Mouse (Mus musculus) midbrain, embryonic 13.5 days (tissue): ENCODE results near the gene Fgf12. TPM values are rescaled to one million over a fixed set of nuclear protein-coding genes. Genes with fewer than 3 reads are reported as not detected.

Experiments
- ATAC-seq: fragments of 200-750 bp; cut with Nextera tagmentation; 2 replicates; pipeline ENCODE4 v1.8.0; 2017; ENCODE audit warnings: mild to moderate bottlenecking, moderate TSS enrichment, moderate library complexity
- H3K27ac ChIP-seq: fragments of 300-500 bp; sonication (generic); 2 replicates; pipeline ENCODE4 v1.5.1; 2015; ENCODE audit warnings: inconsistent platforms, mild to moderate bottlenecking, moderate library complexity
- H3K27me3 ChIP-seq: fragments of 300-500 bp; sonication (generic); 2 replicates; pipeline ENCODE4 v1.6.1; 2015; ENCODE audit warnings: mild to moderate bottlenecking, inconsistent platforms
- H3K36me3 ChIP-seq: fragments of 300-500 bp; sonication (generic); 2 replicates; pipeline ENCODE4 v1.6.1; 2015; ENCODE audit warnings: mild to moderate bottlenecking, inconsistent platforms
- H3K4me1 ChIP-seq: fragments of 300-500 bp; sonication (generic); replicated peaks from 2 replicates; pipeline ENCODE4 v1.6.1; 2015; ENCODE audit warnings: inconsistent platforms
- H3K4me2 ChIP-seq: fragments of 300-500 bp; sonication (generic); replicated peaks from 2 replicates; pipeline ENCODE4 v1.6.1; 2015; ENCODE audit warnings: moderate library complexity, mild to moderate bottlenecking, inconsistent platforms
- H3K4me3 ChIP-seq: fragments of 300-500 bp; sonication (generic); replicated peaks from 2 replicates; pipeline ENCODE4 v1.5.1; 2015; ENCODE audit warnings: mild to moderate bottlenecking, inconsistent platforms
- H3K9ac ChIP-seq: fragments of 300-500 bp; sonication (generic); replicated peaks from 2 replicates; pipeline ENCODE4 v1.6.1; 2015; ENCODE audit warnings: mild to moderate bottlenecking, inconsistent platforms
- H3K9me3 ChIP-seq: fragments of 300-500 bp; sonication (generic); 2 replicates; pipeline ENCODE4 v1.6.1; 2016; ENCODE audit warnings: mild to moderate bottlenecking, inconsistent platforms
- WGBS: fragments of 180-500 bp; shearing (Covaris S2); methylation state at CpG from one replicate; pipeline ENCODE4 v1.1.7; 2015; 5-methylcytosine and 5-hydroxymethylcytosine counted together
- polyA plus RNA-seq: library from polyadenylated mRNA; unstranded; fragments of >200 nt; fragmentation: Nextera tagmentation; extraction: Ambion mirVana; gene quantifications from 2 replicates; pipeline ENCODE4 v1.2.1, GENCODE M21; 2015

Gene Fgf12
- 13.9 and 16.8 TPM in 2 replicates for polyA plus RNA-seq

GRCm38 (mm10) chr16:28752638-28753118 lies at the start of gene Fgf12:
TSS of gene Fgf12 (minus strand) at chr16:28753068.
- Histone ChIP-seq H3K36me3 (no peaks in the 10 kb centered on the region), H3K4me3 (peak within 1 kb of the TSS; percentile 58), H3K9ac (peak within 1 kb of the TSS; percentile 67), H3K9me3 (no peaks in the 10 kb centered on the region), H3K4me2 (peak within 1 kb of the TSS; percentile 90), H3K27me3 (no peaks in the 10 kb centered on the region), H3K4me1 (peaks cover 7% of the 10 kb centered on the region; the same call in 1 of the 2 replicates), H3K27ac (peak within 1 kb of the TSS; percentile 71)
- under 1% methylated on average over 16 of the region's 16 CpGs for WGBS
- ATAC-seq: peak; percentile 78

GRCm38 (mm10) chr16:28793115-28793514 lies 40.2 kb upstream of the Fgf12 start:
- no peaks in the 10 kb centered on the region for H3K4me1 ChIP-seq
- H3K4me2 ChIP-seq: no peak overlapping the region
- no peaks in the 10 kb centered on the region for H3K36me3 ChIP-seq
- no peak overlapping the region for H3K27ac ChIP-seq
- H3K4me3 ChIP-seq: no peak overlapping the region
- H3K9me3 ChIP-seq: no peaks in the 10 kb centered on the region; the same call in 1 of the 2 replicates
- ATAC-seq: 0 out of 2 replicates have a peak, but pooled peaks have one; percentile 58
- H3K9ac ChIP-seq: no peak overlapping the region
- WGBS: 5% methylated on average over 4 of the region's 4 CpGs
- H3K27me3 ChIP-seq: no peaks in the 10 kb centered on the region

GRCm38 (mm10) chr16:28770276-28770675 lies 17.4 kb upstream of the Fgf12 start:
- Histone ChIP-seq H3K36me3 (no peaks in the 10 kb centered on the region), H3K4me1 (no peaks in the 10 kb centered on the region), H3K27me3 (no peaks in the 10 kb centered on the region), H3K9ac (no peak overlapping the region), H3K4me2 (no peak overlapping the region), H3K4me3 (no peak overlapping the region), H3K9me3 (no peaks in the 10 kb centered on the region), H3K27ac (no peak overlapping the region)
- WGBS: 95% methylated on average over 2 of the region's 2 CpGs
- ATAC-seq: no peak

DNA sequence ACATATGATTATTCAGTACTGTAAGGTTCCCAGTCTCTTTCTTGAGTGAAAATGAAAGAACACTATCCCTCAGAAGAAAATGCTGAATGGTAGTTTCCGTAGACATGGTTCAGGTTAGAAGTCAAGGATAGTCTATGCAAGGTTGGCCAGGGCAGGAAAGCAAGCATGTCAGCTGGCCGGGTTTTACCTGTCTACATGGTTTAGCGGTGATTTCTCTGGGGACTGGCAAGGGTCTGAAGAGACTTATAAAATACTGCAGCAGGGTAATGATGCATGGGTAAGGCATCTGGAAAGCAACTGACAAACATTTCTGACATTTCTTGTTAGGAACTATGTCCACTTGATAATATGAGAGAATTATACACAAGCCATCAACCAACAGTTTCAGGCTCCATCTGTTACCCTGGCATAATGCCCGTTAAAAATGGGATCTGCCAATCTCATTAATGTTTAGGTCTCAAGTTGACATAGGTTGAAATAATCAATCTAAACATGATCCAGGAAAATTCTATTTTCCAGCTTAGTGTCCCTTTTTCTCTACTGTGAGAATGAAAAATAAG lies 8.6 kb upstream of the Fgf12 start:
- no peaks in the 10 kb centered on the region for H3K36me3 ChIP-seq
- no peaks in the 10 kb centered on the region for H3K27me3 ChIP-seq
- H3K4me3 ChIP-seq: no peak overlapping the region
- no peak overlapping the region for H3K9ac ChIP-seq
- no peaks in the 10 kb centered on the region for H3K4me1 ChIP-seq
- H3K4me2 ChIP-seq: no peak overlapping the region
- WGBS: 84% methylated on average over 4 of the region's 4 CpGs
- no peaks in the 10 kb centered on the region for H3K9me3 ChIP-seq
- no peak for ATAC-seq
- no peak overlapping the region for H3K27ac ChIP-seq

- peak overlapping the region; percentile 71 for H3K27ac ChIP-seq
- H3K9me3 ChIP-seq: no peaks in the 10 kb centered on the region
- peak overlapping the region; percentile 90 for H3K4me2 ChIP-seq
- ATAC-seq: peak; percentile 98
- peak overlapping the region; percentile 58 for H3K4me3 ChIP-seq
- H3K9ac ChIP-seq: peak overlapping the region; percentile 67
- no peaks in the 10 kb centered on the region for H3K27me3 ChIP-seq
- H3K36me3 ChIP-seq: no peaks in the 10 kb centered on the region
- H3K4me1 ChIP-seq: peaks cover 7% of the 10 kb centered on the region; the same call in 1 of the 2 replicates
- WGBS: under 1% methylated on average over 33 of the region's 33 CpGs
Observed at GRCm38 (mm10) chr16:28753124-28753917, 453 bp upstream of the Fgf12 start.

DNA sequence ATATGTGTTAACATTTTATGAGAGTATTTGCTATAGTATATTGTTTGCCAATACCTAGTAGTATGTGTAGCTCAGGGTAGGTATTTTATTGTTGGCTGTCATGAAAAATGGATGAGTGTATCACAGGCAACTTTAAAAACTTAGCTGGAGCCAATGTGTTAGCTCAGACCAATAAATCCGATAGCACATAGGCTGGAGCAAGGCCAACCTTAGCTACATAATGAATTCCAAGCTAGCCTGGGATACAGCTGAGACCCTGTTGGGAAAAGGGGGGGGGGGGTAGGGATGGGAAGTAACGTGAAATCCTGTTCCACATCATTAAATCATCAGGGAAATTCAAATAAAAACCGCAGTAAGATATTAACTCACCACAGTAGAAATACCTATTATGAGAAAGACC lies 18.4 kb downstream of the Fgf12 start:
- no peaks in the 10 kb centered on the region for H3K36me3 ChIP-seq
- H3K9me3 ChIP-seq: no peaks in the 10 kb centered on the region
- no peak overlapping the region for H3K4me2 ChIP-seq
- H3K4me3 ChIP-seq: no peak overlapping the region
- H3K27ac ChIP-seq: no peak overlapping the region
- H3K27me3 ChIP-seq: no peaks in the 10 kb centered on the region
- WGBS: 84% methylated on average over 3 of the region's 3 CpGs
- no peaks in the 10 kb centered on the region for H3K4me1 ChIP-seq
- ATAC-seq: no peak
- no peak overlapping the region for H3K9ac ChIP-seq

- no peak overlapping the region for H3K4me3 ChIP-seq
- no peaks in the 10 kb centered on the region for H3K36me3 ChIP-seq
- no peaks in the 10 kb centered on the region for H3K9me3 ChIP-seq
- no peak for ATAC-seq
- no peak overlapping the region for H3K4me2 ChIP-seq
- H3K27me3 ChIP-seq: no peaks in the 10 kb centered on the region
- 95% methylated on average over 6 of the region's 6 CpGs for WGBS
- no peak overlapping the region for H3K27ac ChIP-seq
- no peaks in the 10 kb centered on the region for H3K4me1 ChIP-seq
- no peak overlapping the region for H3K9ac ChIP-seq
Observed at GRCm38 (mm10) chr16:28726792-28727191, 26.1 kb downstream of the Fgf12 start.

DNA sequence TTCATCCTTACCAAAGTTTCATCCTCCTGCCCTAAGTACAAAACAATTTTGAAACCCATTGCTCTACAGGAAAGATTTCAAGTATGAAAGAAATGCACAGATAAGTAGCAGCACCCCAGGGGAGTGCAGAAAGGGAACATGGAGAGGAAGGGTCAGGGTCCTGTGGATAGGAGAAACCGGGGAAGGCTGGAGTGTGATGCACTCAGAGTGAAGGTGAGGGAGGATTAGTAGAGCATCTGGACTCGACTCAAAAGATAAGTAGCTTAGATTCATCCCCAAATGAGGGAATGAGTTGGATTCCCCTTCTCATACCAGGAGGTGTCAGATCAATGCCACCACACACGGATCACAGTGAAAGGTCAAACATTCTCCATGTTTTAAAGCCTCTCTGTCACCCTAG lies 46.2 kb downstream of the Fgf12 start:
- Histone ChIP-seq H3K27ac (no peak overlapping the region), H3K27me3 (no peaks in the 10 kb centered on the region), H3K9ac (no peak overlapping the region), H3K4me1 (no peaks in the 10 kb centered on the region), H3K4me3 (no peak overlapping the region), H3K36me3 (no peaks in the 10 kb centered on the region), H3K9me3 (no peaks in the 10 kb centered on the region), H3K4me2 (no peak overlapping the region)
- 54% methylated on average over 3 of the region's 3 CpGs for WGBS
- no peak for ATAC-seq

- no peaks in the 10 kb centered on the region for H3K4me1 ChIP-seq
- H3K4me2 ChIP-seq: no peak overlapping the region
- no peaks in the 10 kb centered on the region for H3K9me3 ChIP-seq
- H3K9ac ChIP-seq: no peak overlapping the region
- 63% methylated on average over 4 of the region's 4 CpGs for WGBS
- H3K27ac ChIP-seq: no peak overlapping the region
- no peak for ATAC-seq
- H3K27me3 ChIP-seq: no peaks in the 10 kb centered on the region
- H3K36me3 ChIP-seq: no peaks in the 10 kb centered on the region
- no peak overlapping the region for H3K4me3 ChIP-seq
Observed at GRCm38 (mm10) chr16:28700346-28700745, 52.5 kb downstream of the Fgf12 start.

DNA sequence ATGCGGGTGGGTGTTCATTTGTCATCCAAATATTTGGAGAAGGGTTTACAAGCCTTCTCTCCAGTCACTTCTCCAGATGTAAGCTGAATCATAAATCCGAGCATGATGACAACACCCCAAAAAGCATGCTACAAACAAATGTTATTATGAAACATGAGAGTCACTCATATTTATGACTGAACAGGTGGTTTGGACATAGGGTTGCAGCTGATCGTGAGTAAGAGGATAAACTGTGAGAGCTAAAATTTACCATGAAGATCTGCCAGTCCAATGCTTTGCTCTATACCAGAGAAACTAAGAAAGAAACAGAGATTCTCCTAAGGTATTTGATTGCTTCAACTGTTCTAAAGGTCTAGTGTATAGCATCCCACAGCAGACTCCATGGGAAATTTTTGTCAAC lies 56.0 kb downstream of the Fgf12 start:
- WGBS: 89% methylated on average over 3 of the region's 3 CpGs
- H3K4me1 ChIP-seq: no peaks in the 10 kb centered on the region
- no peak for ATAC-seq
- H3K27ac ChIP-seq: no peak overlapping the region
- no peak overlapping the region for H3K4me3 ChIP-seq
- H3K9ac ChIP-seq: no peak overlapping the region
- no peaks in the 10 kb centered on the region for H3K9me3 ChIP-seq
- H3K4me2 ChIP-seq: no peak overlapping the region
- H3K27me3 ChIP-seq: no peaks in the 10 kb centered on the region
- H3K36me3 ChIP-seq: no peaks in the 10 kb centered on the region

DNA sequence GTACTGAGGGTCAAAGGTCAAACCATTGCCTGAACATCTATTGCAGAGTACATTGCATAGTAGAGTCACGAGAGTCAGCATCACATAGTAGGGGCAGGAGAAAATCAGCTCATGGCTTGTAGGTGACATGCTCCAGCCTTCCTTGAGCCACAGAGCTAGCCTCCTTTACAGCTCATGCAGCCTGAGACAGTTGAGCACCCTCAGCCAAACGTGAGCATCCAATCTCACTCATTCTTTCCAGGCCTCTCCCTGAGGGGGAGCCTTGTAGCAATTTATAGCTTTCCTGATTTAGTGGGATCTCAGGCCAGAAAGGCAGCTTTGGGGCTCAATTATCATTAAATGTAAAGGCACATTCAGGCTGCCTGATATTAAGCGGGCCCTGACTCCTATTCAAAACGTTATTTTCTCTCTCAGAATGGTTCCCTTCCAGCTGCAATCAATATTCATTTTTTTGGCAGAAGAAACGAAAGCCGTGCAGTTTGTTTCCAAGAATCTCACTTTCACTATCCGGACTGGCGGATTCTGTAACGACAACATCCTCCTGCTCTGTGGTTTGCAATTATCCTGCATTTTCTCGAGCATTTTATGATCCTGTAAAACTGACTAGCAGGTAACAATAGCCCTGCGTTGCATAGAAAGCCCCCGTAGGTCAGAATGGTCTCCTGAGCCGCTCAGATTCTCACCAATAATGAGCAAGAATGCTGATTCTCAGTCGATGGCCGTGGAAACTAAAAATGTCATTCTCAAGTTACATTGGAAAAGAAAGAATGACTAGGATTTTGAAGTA lies 58.6 kb downstream of the Fgf12 start:
- WGBS: 71% methylated on average over 15 of the region's 15 CpGs
- Histone ChIP-seq H3K27ac (peak overlapping the region; percentile 25; the same call in 1 of the 2 replicates), H3K36me3 (no peaks in the 10 kb centered on the region), H3K4me3 (no peak overlapping the region), H3K4me2 (no peak overlapping the region), H3K9me3 (no peaks in the 10 kb centered on the region), H3K4me1 (no peaks in the 10 kb centered on the region), H3K27me3 (no peaks in the 10 kb centered on the region), H3K9ac (no peak overlapping the region)
- no peak for ATAC-seq

GRCm38 (mm10) chr16:28688861-28689385 lies 63.9 kb downstream of the Fgf12 start:
- no peak for ATAC-seq
- no peak overlapping the region for H3K4me2 ChIP-seq
- no peak overlapping the region for H3K27ac ChIP-seq
- no peaks in the 10 kb centered on the region for H3K27me3 ChIP-seq
- H3K4me3 ChIP-seq: no peak overlapping the region
- 87% methylated on average over 9 of the region's 9 CpGs for WGBS
- no peaks in the 10 kb centered on the region for H3K36me3 ChIP-seq
- no peaks in the 10 kb centered on the region for H3K9me3 ChIP-seq
- no peaks in the 10 kb centered on the region for H3K4me1 ChIP-seq
- H3K9ac ChIP-seq: no peak overlapping the region
